Mouse (Mus musculus) left cerebral cortex, adult 9 months (tissue): ENCODE results near the gene Mxd4.
A peak's percentile ranks its signal among the peaks of the same experiment; 100 is the strongest.

Experiments
- DNase-seq, 2 experiments: peaks; one replicate each; pipeline ENCODE4 v3.0.0; 2022; ENCODE audit warnings: low spot score in 2 of 2

Gene Mxd4

GRCm38 (mm10) chr5:34187601-34188316, at the start of gene Mxd4:
Mxd4 (minus strand) TSS chr5:34187720.
- DNase-seq: peak; percentile 100

DNA sequence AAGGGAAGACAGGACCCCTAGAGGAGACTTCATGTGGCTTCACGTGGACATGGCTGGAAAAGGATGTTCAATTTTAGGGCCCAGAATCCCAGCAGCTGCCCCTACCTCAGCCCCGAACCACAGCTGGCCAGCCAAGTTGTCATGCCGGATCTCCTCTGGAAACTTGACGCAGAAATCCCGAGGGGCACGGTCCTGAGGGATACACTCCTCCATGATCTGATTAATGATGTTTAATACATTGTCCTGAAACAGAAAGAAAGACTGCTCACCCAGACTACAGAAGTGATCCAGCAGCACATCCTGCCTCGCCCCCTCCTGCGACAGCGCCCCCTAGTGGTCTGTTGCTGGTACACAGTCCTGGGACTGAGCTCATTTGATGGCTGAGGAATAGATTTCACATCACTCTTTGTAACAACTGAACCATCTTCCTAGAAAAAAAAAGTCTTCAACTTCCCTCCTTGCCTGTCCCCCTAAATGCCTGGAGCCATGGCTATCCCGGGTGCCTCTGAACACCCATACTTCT, 48.4 kb upstream of the Mxd4 start:
- DNase-seq: no peak

- DNase-seq: no peak
Measured at GRCm38 (mm10) chr5:34235056-34235455, 47.5 kb upstream of the Mxd4 start.

GRCm38 (mm10) chr5:34233221-34233515, 45.6 kb upstream of the Mxd4 start:
- no peak for DNase-seq

- no peak for DNase-seq
Measured at GRCm38 (mm10) chr5:34232481-34233220, 45.1 kb upstream of the Mxd4 start.

- no peak for DNase-seq
Measured at GRCm38 (mm10) chr5:34231901-34232300, 44.4 kb upstream of the Mxd4 start.

DNA sequence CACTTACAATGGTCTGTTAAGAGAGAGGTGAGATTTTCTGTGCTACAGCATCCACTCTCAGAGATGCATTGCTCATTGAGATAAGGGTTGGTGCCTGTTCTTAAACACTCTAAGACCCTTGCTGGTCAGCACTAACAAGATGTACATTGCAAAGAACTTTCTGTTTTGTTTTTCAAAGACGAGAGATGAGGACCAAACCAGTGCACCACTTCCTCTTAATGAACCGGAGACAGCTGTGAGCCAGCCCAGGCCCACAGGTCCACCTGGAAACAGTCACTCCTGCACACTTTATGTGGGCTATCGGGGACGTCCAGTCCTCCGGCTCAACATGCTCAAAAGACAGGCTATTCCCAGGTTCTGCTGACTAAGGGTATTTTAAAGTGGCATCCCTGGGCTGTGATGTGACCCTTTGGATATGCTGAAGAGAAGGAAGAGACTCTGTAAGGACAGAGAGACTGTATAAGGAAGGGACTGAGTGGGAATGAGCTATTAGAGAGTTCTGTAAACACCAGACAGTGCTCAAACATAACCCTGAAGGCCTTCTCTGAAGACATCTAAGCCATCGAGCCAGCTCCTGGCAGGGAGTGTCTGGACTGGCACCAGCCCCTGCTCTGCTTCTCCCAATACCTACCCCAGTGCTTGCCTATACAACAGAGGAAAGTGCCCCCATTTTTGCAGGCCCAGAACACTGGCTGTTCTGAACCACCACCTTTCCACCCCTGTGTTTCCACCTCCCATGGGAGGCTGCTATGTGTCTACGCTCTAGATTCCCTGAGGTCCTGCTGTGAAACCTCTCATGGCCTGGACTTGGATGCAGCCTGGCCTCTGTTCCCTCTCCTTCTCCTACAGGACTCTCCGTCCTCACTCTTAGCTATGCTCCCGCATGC, 43.3 kb upstream of the Mxd4 start:
- DNase-seq: no peak

- DNase-seq: no peak
Measured at GRCm38 (mm10) chr5:34229503-34229902, 42.0 kb upstream of the Mxd4 start.

- DNase-seq: no peak
Measured at GRCm38 (mm10) chr5:34225516-34225915, 38.0 kb upstream of the Mxd4 start.

GRCm38 (mm10) chr5:34224515-34224914, 37.0 kb upstream of the Mxd4 start:
- DNase-seq: no peak

GRCm38 (mm10) chr5:34220001-34220400, 32.5 kb upstream of the Mxd4 start:
- DNase-seq: no peak

GRCm38 (mm10) chr5:34218672-34219071, 31.2 kb upstream of the Mxd4 start:
- no peak for DNase-seq

DNA sequence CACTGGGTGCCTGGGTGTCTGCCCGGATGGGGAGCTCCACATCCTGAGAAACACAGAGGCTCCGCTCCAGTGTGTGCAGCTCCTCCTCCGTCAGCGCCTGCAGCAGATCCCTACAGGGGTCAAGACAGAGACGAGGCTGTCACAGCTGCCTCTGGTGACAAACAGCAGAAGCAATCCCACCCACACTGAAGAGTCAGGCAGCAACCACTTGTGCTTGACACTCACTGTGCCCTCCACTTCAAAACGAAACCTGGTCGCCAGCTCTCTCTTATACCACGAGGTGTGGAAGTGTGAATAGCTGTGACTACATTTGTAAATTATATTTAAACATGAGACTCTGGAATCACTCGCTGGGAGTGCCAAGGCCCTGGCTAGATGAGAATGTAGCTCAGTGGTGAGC, 30.2 kb upstream of the Mxd4 start:
- DNase-seq: no peak

DNA sequence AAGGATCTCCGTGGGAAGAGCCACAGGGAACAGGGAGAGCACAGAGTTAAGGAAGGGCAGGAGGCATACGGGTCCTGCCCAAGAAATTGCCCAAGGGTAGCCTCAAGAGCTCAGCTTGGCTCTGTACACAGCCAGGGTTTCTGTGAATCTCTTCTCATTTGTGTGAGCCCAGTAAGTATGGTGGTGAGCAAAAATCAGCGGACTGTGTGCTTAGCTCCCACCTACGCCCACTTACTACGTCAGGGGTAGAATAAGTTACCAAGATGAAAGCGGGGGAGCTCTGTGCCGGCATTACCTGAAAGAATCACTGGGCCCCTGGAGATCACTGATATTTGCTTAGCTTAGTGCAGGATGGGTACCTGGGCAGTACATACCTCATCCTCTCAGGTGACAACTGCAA, 28.5 kb upstream of the Mxd4 start:
- DNase-seq: no peak

DNA sequence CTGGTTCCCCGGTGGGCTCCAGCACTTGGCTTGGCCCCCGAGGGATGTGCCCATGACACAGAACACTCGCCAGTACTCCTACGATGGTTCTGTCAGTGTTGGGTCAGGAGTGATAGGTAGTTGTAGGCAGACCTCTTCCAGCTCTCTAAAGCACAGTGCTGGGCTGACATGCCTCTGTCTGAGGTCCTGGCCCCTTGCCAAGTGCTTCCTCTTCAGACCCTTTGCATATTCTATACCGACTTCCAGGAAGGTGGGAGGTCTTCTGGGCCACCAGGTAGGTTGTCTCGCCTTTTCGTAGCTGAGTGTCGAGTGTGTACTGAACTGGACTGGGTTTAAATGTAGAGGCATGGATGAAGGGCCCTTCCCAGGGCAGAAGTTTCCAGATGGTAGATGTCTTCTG, 26.1 kb upstream of the Mxd4 start:
- no peak for DNase-seq

- peak in 1 of 2 experiments; percentile 75 for DNase-seq
Measured at GRCm38 (mm10) chr5:34210279-34210678, 22.8 kb upstream of the Mxd4 start.

- DNase-seq: no peak
Measured at GRCm38 (mm10) chr5:34207503-34207902, 20.0 kb upstream of the Mxd4 start.

DNA sequence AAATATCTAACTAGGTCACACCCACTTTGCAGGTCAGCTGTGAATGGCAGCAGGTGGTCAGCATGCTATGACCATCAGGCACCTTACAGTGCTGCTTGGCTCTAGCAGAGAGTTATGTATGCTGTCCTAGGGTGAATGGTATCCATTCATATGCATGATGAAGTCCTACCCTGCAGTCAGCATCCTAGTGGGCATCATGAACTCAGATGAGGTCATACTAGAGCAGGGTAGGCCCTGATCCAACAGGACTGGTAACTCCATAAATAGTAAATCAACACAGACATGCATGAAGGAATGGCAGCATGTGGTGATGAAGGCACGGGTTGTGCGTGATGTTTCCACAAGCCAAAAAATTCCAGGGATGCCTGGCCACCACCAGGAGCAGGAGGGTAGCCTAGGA, 18.3 kb upstream of the Mxd4 start:
- no peak for DNase-seq

- DNase-seq: no peak
Measured at GRCm38 (mm10) chr5:34204911-34205310, 17.4 kb upstream of the Mxd4 start.

GRCm38 (mm10) chr5:34202006-34202405, 14.5 kb upstream of the Mxd4 start:
- DNase-seq: no peak

DNA sequence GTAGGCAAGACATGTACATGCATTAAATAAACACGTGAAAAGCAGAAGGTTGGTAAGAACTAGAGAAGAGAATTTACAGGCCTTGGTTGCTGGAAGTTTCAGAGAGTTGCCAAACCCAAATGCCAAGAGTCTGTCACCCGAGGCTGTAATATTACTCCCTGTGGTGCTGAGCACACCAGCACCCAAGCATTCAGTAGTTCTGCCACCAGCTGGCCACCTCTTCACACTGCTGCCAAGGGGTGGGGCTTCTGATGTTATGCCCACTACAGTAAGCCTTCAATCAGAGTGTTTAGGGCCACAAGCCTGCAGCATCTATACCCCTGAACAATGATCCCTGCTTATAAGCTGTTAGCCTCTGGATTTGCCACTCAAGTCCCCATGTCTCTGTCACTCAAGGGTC, 13.9 kb upstream of the Mxd4 start:
- no peak for DNase-seq

DNA sequence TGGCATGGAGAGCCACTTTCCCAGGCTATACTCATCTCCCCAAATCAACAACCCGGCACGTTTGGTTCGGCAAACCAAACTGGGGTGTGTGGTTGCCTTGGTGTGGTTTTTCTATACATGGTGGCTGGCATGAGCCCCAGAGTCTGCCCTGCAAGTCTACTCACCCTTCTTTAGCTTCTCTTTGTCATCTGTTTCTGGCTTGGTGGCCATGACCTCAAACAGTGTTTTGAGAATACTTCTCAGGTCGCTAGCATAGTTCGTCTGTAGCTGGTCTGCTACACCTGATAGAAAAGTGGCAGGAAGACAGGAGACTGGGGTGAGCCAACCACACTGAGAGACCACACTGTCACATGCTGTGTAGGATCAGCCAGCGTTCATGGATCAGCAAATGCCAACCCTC, 11.1 kb upstream of the Mxd4 start:
- DNase-seq: no peak
